Mouse (Mus musculus) forebrain, embryonic 15.5 days (tissue): ENCODE measurements around the gene Xpnpep2. TPM values are rescaled to one million over a fixed set of nuclear protein-coding genes. Genes with fewer than 3 reads are reported as not detected.

Source experiments
- polyA plus RNA-seq: library from polyadenylated mRNA; unstranded; fragments of >200 nt; fragmentation: Nextera tagmentation; extraction: Ambion mirVana; gene quantifications from 2 replicates; pipeline ENCODE4 v1.2.1, GENCODE M21; 2015

Gene Xpnpep2
- polyA plus RNA-seq, 1 experiment from 2014 or later: 0.59 TPM

Other genes with a start within 250 kb of the Xpnpep2 start
- gene Smarca1, start 215.8 kb upstream of the Xpnpep2 start, polyA plus RNA-seq: 27.3 and 29.7 TPM in 2 replicates
- gene Ocrl, start 196.3 kb upstream of the Xpnpep2 start, polyA plus RNA-seq: 23.9 and 24.6 TPM in 2 replicates
- gene Apln, start 73.9 kb upstream of the Xpnpep2 start, polyA plus RNA-seq: 4.6 and 5.1 TPM in 2 replicates
- 0.55 and 0.94 TPM in 2 replicates for gene Sash3, start 37.7 kb downstream of the Xpnpep2 start, polyA plus RNA-seq
- 7.6 and 9.7 TPM in 2 replicates for gene Zdhhc9, start 100.2 kb downstream of the Xpnpep2 start, polyA plus RNA-seq
- 18.7 and 19.2 TPM in 2 replicates for gene Utp14a, start 148.1 kb downstream of the Xpnpep2 start, polyA plus RNA-seq
- gene Bcorl1, start 232.6 kb downstream of the Xpnpep2 start, polyA plus RNA-seq: 6.5 and 7.5 TPM in 2 replicates